Mouse (Mus musculus): ENCODE measurements around the gene Rybp.

DNA sequence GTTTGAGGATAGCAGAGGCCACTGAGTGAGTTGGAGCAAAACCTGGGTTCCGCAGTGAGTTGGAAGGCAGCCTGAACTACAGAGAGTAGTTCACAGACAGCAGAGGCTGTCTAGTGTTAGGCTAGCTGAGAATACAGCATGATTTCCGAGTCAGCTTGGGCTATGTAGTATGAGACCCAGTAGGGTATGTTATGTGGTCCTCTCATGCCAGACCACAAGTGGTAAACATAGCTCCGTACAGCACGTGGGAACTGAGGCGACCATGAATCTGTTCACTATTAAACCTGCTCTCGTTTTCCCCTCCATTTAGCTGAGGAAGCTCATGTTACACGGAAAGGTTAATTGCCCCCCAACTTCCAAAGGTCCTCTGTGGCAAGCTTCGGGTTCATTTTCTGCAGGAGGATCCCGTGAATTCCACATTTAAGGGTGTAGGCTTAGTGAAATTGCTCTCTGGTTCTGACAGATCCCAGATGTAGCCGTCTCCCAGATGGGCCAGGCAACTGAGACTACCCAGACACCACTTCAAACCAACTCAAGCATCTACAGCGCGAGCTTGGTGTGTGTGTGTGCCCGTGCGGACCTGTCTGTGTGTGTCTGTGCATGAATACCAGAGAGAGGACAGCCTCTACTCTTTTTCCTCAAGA lies 66.2 kb downstream of the Rybp start:
- TF ChIP-seq CTCF (IDR thresholded peaks at IDR 0.05; ENCODE audit: low read depth) (no peak), EP300 (IDR thresholded peaks at IDR 0.05; ENCODE audit: low read depth) (no peak)

Measured in liver, postnatal 0 days (tissue).